Mouse (Mus musculus) kidney, adult 18-20 months (tissue): ENCODE results near the gene Tmco3.
"Not testable (repeated sequence)": the region's sequence is repeated elsewhere in the genome, so short reads cannot be mapped to it uniquely, and the experiment has no call there.

Experiments
- DNase-seq: peaks from one replicate; pipeline ENCODE4 v3.0.0; 2021

The Tmco3 gene

GRCm38 (mm10) chr8:13306916-13307315 lies 18.9 kb downstream of the Tmco3 start:
- DNase-seq, result no peak

DNA sequence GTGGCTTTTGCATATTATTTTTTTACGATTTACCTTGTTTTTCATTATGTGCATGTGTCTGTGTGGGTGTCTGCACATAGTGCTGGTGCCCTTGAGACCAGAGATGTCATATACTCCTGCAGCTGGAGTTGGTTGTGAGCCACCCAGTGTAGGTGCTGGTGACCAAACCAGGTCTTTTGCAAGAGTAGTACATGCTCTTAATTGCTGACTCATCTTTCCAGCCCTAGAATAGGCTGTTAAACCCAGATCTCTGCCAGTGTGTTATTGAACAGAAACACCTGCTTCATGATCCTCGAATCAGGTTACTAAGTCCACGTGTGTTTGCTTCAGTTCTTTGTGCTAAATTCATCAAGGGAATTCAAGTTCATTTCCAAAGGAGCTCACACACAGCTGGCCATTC lies 26.9 kb downstream of the Tmco3 start:
- DNase-seq, result no peak

DNA sequence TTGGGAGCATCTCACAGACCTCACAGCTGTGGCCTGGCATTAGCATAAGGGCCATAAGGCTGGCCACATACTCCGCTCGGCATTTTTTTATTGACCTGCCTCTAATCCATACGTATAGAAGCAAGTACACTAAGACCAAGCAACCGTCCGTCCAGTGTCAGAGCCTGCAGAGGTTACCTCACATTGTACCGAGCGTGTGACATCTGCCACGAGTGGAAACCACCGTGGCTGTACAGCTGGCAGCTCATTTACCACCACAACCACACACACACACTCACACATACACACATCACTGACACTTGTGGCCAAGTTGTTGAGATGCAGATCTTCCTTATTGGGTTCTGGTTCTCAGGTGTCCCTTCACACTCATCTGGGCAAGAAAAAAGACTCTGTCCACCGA lies 28.7 kb downstream of the Tmco3 start:
- no peak for DNase-seq

DNA sequence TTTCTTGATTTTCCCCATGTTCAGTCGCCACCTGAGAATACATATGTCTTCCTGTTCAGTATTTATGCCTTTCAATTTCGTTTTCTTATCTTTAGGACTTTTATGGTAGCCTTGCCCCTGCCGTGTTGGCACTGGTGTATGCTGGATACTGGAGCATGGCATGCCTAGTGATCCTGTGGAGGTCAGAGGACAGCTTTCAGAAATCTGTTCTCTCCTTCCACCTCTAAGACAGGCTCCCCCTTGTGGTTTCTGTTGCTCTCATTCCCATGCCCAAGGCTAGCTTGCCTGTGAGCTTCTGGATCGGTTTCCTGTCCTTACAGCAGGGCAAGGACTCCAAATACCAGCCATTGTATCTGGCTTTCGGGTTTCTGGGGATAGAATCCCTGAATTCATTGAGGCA lies 38.6 kb downstream of the Tmco3 start:
- DNase-seq, result peak; percentile 40

DNA sequence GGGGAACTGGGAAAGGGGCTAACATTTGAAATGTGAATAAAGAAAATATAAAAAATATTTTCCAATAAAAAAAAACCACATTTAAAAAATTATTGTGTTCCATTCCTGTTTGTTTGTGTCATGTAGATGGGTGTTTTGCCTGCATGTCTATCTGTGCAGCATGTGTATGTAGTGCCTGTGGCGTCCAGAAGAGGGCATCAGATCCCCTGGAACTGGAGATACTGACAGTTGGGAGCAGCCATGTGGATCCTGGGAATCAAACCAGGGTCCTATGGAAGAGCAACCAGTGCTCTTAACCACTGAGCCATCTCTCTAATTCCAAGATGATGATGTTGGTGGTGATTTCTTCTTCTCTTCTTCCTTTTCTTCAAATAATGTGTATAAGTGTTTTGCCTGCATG lies 46.7 kb downstream of the Tmco3 start:
- DNase-seq, result no peak

GRCm38 (mm10) chr8:13337245-13337644 lies 49.3 kb downstream of the Tmco3 start:
- not testable (repeated sequence) for DNase-seq

DNA sequence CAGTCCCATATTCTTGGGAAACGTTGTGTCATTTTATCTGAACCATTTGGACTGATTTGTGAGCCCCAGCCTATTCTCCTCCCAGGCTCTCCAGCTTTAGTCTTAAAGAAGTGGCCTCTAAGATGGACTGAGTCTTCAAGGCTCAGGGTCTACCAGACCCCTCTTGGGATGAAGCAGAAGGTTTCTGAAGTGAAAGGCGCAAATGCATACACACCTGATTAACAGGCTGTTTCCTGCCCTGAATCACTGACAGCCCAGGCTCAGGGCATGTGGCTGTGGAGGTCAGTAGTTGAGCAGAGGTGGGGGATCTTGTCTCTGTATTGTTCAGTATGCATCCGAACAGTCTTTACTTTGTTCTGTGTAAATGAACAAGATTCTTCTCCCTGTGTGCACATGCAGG lies 49.7 kb downstream of the Tmco3 start:
- DNase-seq, result no peak

DNA sequence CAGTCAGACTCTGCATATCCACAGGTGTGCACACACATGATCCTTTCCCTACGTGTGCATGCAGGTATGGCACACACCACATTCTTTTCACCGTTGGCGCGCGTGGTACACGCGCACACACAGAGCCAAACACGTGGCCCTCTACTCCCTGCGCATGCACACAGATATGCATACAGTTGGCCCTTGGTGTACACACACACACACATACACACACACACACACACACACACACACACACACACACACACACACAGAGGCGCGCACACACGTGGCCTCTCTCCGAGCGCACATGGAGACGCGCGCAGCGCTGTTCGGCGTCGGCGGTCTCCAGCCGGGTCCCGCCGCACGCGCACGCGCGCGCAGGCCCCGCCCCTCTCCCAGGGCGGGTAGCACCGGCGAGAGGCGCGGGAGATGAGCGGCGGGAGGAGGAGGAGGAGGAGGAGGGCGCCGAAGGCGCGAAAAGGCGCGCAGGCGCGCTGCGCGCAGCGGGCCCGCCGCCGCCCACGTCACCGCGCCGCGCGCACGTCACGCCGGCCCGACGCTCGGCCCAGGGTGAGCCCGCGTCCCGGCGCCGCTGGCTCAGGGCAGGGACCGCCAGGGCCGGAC lies 50.4 kb downstream of the Tmco3 start, which contains the start of gene Tfdp1:
Gene Tfdp1 (plus strand): TSS at position 497 of the 606 bp plus-strand sequence.
- peak; percentile 78 for DNase-seq

DNA sequence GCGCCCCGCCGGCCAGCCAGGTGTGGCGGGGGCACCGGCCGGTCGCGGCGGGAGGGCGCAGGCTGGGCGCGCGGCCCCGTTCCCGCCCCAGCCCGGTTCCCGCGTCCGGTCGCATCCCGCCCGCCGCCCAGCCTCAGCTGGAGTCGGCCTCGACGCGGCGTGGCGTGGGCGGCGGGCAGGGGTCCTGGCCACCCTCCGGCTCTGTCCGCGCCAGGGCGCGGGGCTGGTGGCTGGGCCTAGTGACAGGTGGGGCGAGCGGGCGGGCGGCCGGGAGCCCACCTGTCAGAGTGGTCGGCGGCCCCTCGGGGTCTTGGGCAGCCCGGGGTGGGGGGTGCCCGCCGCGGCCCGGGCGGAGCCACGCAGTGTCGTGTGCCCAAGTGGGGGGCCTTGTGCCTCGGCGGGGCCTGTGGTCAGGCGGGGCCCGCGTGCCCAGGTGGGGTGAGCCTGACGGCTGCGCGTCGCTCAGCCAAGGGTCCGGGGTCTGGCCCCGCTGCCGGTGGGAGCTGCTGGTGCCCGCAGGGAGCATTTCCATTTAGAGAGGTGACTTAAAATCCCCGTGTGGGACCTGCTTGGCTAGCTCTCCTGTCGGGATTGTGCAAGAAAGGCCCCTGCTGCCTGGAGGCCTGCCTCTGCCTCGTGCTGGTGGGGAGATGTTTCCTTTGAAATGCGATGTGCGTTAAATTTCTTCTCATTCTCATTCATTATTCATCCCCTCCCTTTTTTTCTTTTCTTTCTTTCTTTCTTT lies 51.1 kb downstream of the Tmco3 start:
- peak; percentile 15 for DNase-seq

- no peak for DNase-seq
Observed at GRCm38 (mm10) chr8:13339646-13339990, 51.6 kb downstream of the Tmco3 start.

DNA sequence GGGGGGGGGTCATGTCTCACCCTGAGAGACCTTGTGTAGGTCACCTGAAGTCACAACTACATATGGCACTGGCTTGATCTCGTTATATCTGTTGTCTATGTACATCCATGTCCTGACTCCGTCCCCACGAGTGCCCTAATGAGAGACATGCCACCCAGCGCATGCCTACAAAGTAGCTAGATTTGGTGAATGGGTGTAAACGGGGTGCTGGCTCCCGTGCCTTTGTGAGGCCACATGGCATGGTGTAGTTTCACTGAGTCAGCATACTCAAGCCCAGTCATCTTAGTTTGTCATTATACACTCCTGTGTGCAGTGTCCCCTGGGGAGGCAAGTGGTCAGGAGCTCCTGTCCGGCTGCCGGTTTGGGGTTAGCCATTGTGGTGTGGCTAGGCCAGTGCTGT lies 52.7 kb downstream of the Tmco3 start:
- DNase-seq, result no peak

- DNase-seq, result no peak
Observed at GRCm38 (mm10) chr8:13342340-13342739, 54.4 kb downstream of the Tmco3 start.

DNA sequence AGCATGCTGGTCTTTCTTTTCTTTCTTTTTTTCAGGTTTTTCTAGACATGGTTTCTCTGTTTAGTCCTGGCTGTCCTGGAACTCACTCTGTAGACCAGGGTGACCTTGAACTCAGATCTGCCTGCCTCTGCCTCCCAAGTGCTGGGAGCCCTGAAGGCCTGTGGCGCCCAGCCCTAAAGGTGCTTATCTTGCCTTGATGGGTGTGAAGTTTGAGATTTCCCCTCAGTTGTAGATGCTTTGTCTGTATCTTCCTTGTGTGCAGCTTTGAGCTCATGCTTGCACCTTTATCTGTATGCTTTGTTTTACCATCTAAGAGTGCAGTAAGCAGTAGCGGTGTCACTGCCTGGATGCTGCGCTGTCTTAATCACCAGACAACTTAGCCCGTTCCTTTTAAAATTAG lies 55.1 kb downstream of the Tmco3 start:
- DNase-seq, result no peak

DNA sequence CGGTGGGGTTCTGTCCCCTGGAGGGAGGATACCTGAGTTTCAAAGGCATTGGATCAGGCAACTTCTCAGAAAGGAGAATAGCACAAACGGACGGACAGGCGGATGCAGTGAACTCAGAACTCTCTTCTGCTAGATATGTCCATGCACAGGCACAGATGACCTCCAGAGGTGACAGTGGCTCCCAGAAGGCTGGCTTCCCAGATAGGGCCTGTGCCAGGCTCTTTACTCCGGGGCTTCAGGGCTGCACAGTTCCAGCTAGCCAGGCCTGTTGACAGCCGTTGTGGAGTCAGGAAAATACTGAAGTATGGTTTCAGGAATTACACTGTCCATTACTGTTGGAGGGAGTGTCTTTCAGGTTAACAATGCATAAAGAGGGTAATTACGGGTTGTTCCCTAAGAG lies 62.1 kb downstream of the Tmco3 start:
- no peak for DNase-seq

DNA sequence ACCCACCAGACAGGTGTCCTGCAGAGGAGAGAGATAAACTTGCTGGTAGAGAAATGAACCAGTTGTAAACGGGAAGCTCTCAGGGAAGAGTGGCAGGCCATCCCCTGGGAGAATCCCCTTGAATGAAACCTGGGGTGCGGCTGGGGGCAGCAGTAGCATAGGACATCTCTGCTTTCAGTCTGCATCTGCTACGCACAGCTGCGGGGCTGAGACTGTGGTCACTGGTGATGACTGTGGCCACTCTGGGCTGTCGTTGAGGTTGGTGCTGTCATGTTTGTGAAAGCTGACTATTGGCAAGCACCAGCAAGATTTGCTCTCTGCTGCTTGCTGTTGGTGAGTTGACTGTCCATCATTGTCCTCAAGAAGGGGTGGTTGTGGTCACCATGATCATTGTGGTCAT lies 63.6 kb downstream of the Tmco3 start:
- no peak for DNase-seq

DNA sequence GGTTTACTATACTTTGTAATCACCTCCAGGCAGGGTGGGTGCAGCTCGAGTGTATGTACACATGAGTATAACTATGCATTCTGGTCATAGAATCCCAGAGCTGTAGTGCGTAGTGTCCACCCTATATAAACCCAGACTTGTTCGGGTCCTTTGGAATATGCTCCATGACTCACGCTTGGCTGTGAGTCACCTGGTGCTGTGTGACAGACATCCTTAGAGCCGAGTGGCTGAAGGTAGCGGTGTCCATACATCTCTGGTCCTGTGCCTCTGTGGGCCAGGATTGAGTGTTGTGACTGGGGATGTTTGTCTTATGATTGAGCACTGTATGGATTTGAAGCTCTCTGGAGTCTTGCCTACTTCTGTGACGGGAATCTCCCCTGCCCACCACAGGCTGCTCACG lies 64.6 kb downstream of the Tmco3 start:
- no peak for DNase-seq

DNA sequence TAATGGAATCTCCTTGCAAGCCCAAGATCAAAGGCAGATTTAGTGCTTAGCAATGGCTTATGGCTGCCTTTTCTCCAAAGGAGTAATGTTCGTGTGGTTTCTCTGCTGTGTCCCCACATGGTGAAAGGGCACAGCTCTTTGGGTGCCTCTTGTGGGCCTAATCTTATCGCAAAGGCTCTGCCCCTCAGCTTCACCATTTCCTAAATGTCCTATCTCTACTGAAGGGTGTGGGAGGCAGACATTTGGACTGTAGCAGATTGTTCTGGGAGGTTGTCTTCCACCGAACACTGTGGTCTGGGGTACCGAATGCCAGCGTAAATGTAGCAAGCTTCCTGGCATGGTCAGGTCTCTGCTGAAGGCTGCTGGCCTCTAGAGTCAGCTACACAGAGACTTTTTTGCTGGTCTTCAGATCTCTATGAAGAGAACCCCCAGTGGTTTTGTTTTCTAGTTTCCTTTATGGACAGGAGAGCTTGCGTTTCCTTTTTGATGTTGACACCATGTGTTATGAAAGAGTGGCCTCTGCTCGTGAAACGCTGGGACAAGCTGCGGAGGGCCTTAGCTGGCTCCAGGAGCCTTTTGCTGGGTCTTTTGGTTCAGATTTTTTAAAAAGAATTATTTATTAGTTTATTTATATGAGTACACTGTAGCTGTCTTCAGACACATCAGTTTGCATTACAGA lies 65.3 kb downstream of the Tmco3 start:
- DNase-seq, result no peak

DNA sequence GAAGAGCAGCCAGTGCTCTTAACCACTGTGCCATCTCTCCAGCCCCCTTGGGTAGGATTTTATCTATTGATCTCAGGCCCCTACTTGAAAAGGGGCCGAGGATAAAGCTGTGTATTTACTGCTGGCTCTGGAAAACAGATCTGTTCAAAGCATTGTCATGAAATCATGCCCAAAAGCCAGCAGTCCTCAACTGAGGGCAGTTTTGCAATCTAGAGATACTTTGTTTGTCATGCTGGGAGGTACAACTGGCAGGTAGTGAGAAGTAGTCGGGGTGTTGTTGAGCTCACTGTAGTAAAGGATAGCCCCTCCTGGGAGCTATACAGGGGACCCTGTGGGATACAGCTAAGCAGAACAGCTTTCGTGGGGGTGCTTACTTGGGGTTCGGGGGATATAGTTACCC lies 65.9 kb downstream of the Tmco3 start:
- DNase-seq, result no peak

DNA sequence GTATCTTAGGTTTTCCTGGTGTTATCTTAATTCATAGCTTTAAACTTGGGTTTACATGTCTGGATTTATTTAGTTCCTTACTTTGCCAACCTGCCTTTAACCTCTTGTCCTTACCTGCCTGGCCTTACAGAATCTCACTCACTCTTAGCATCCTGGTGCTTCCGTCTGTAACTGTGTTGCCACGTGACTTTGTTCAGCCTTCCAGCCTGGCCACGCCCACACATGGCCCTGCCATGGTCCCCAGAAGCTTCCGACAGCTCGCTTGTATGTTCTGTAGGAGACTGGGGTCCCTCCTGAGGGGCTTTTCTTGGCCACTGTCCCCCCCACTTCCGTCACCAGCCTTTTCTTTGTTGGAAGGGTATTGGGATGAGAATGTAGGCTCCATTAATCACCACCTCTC lies 68.2 kb downstream of the Tmco3 start:
- DNase-seq, result no peak

DNA sequence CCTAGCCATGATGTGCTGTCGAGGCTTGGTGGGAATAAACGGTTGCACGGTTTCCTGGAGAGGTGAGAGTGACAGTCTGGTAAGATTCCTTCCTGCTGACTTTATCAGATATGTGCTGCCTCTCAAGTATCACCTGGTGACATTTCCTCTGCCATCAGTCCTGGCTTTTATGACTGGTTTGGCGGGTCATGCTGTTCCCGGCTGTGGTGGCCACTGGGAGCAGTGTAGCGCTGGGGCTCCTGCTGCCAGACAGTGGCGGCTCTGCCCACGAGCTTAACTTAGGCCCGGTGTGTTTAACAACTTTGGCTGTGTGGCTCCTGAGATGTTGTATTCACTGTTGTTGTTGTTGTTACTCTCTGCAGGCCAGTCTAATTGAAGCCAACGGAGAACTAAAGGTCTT lies 68.7 kb downstream of the Tmco3 start:
- no peak for DNase-seq

GRCm38 (mm10) chr8:13360213-13360612 lies 72.2 kb downstream of the Tmco3 start:
- no peak for DNase-seq

GRCm38 (mm10) chr8:13361865-13362264 lies 73.9 kb downstream of the Tmco3 start:
- DNase-seq, result no peak
